Comparison of ENCODE assay signal across 12 mouse cellular contexts in genomic region chr5:73503015-73503757, GRCm38 (mm10). TPM values are rescaled to one million over a fixed set of nuclear protein-coding genes. Genes with fewer than 3 reads are reported as not detected.
A peak's percentile ranks its signal among the peaks of the same experiment; 100 is the strongest.
DNase-seq lines count a peak whose midpoint lies in the region; ATAC-seq and TF ChIP-seq lines count a peak whose summit lies in the region.
"Had no signal": no experiment of that assay in that cellular context is flagged by ENCODE, and none has a peak within 500 bp of the region (broad histone marks: within the 10 kb centered on the region; RNA-seq: fewer than 3 reads in every experiment).

No protein-coding gene starts in this region.

- no peak overlapping the region for H3K4me3 ChIP-seq in forebrain, postnatal 0 days (ENCODE audit: low read depth, low read length)
- no peak overlapping the region for H3K4me3 ChIP-seq in forebrain, embryonic 15.5 days
- no peak overlapping the region for H3K4me3 ChIP-seq in liver, embryonic 14.5 days (ENCODE audit: insufficient read depth in 1 of 2, low read depth in 2 of 2, low read length in 2 of 2)

- H3K27ac ChIP-seq in forebrain, postnatal 0 days (ENCODE audit: low read depth, low read length) = no peak overlapping the region
- H3K27ac ChIP-seq in forebrain, embryonic 15.5 days (replicated peaks) = no peak overlapping the region
- H3K27ac ChIP-seq in liver, embryonic 14.5 days = no peak overlapping the region
- H3K27ac ChIP-seq: macrophage had no signal

- DNase-seq in forebrain, postnatal 0 days = no peak
- peak; percentile 34 to 36 for DNase-seq in kidney, adult 8-10 months
- DNase-seq in kidney, postnatal 4 days = no peak
- DNase-seq in WW6 (ENCODE audit: low read depth, low spot score) = peak; percentile 14
- no peak for DNase-seq in liver, embryonic 14.5 days (ENCODE audit: low read depth in 3 of 3, low spot score in 3 of 3)
- no peak for DNase-seq in adrenal gland, postnatal 14 days
- no peak for DNase-seq in layer of hippocampus, adult 11-12 months (ENCODE audit: low spot score)
- DNase-seq: cerebellum, adult 18-20 months had no signal

- peak; percentile 29 for TF ChIP-seq CTCF in forebrain, postnatal 0 days (IDR thresholded peaks at IDR 0.05; ENCODE audit: low read depth)
- TF ChIP-seq CTCF in liver, embryonic 14.5 days (IDR thresholded peaks at IDR 0.05; ENCODE audit: low read depth) = peak; percentile 33; the same call in 1 of the 2 replicates

- no peak overlapping the region for H3K4me2 ChIP-seq in forebrain, postnatal 0 days (ENCODE audit: low read depth)
- H3K4me2 ChIP-seq in forebrain, embryonic 15.5 days (replicated peaks) = no peak overlapping the region
- no peak overlapping the region for H3K4me2 ChIP-seq in liver, embryonic 14.5 days (ENCODE audit: low read depth)

- peaks cover 7% of the 10 kb centered on the region; the same call in 1 of the 2 replicates for H3K4me1 ChIP-seq in forebrain, postnatal 0 days (ENCODE audit: insufficient read depth)
- peaks cover 5% of the 10 kb centered on the region; the same call in 1 of the 2 replicates for H3K4me1 ChIP-seq in forebrain, embryonic 15.5 days
- H3K4me1 ChIP-seq in liver, embryonic 14.5 days (replicated peaks; ENCODE audit: control insufficient read depth in 2 of 2, insufficient read depth in 2 of 2, low read length in 1 of 2) = peaks cover 0 to 8% of the 10 kb centered on the region in 2 experiments; a peak in 2 of 4 replicates

- no peak for TF ChIP-seq EP300 in liver, embryonic 14.5 days (IDR thresholded peaks at IDR 0.05; ENCODE audit: low read depth)

- WGBS in forebrain, postnatal 0 days = 78% methylated on average over 12 of the region's 12 CpGs
- WGBS in forebrain, embryonic 15.5 days = 84% methylated on average over 12 of the region's 12 CpGs
- WGBS in liver, embryonic 14.5 days (ENCODE audit: insufficient replicate concordance) = 64% methylated on average over 12 of the region's 12 CpGs

- H3K36me3 ChIP-seq in forebrain, postnatal 0 days (ENCODE audit: insufficient read depth) = no peaks in the 10 kb centered on the region
- no peaks in the 10 kb centered on the region for H3K36me3 ChIP-seq in forebrain, embryonic 15.5 days
- H3K36me3 ChIP-seq in liver, embryonic 14.5 days (replicated peaks; ENCODE audit: control insufficient read depth, insufficient read depth, low read depth) = no peaks in the 10 kb centered on the region

- ATAC-seq in forebrain, postnatal 0 days = no peak
- no peak for ATAC-seq in forebrain, embryonic 15.5 days (replicated peaks)
- peak; percentile 51 for ATAC-seq in liver, embryonic 14.5 days (ENCODE audit: insufficient read depth)
- ATAC-seq: activated CD4-positive, CD25-positive, alpha-beta regulatory T cell, adult 4 months; inflammation-experienced regulatory T-cells, adult 6 months had no signal

- no peaks in the 10 kb centered on the region for H3K9me3 ChIP-seq in forebrain, postnatal 0 days (ENCODE audit: low read length)
- H3K9me3 ChIP-seq in forebrain, embryonic 15.5 days = no peaks in the 10 kb centered on the region
- H3K9me3 ChIP-seq in liver, embryonic 14.5 days (ENCODE audit: control insufficient read depth, low read length) = no peaks in the 10 kb centered on the region

- no peak overlapping the region for H3K9ac ChIP-seq in forebrain, postnatal 0 days
- no peak overlapping the region for H3K9ac ChIP-seq in forebrain, embryonic 15.5 days (replicated peaks)
- no peak overlapping the region for H3K9ac ChIP-seq in liver, embryonic 14.5 days (replicated peaks)

- H3K27me3 ChIP-seq in forebrain, postnatal 0 days (ENCODE audit: insufficient read depth, low read length) = no peaks in the 10 kb centered on the region
- H3K27me3 ChIP-seq in forebrain, embryonic 15.5 days = no peaks in the 10 kb centered on the region
- H3K27me3 ChIP-seq in liver, embryonic 14.5 days (ENCODE audit: control insufficient read depth, insufficient read depth, low read length) = no peaks in the 10 kb centered on the region

RNA-seq across cellular contexts. Expression of gene Dcun1d4, which starts 22.4 kb away (rescaled TPM):
- 27.4 and 28.2 TPM in 2 replicates for total RNA-seq in forebrain, postnatal 0 days (2014; rRNA removed)
- 33.7 and 42.4 TPM in 2 replicates for polyA plus RNA-seq in forebrain, postnatal 0 days (2015; fragmentation: Nextera tagmentation; extraction: Ambion mirVana)
- polyA plus RNA-seq in forebrain, embryonic 15.5 days (2015; fragmentation: Nextera tagmentation; extraction: Ambion mirVana) = 41.5 and 45.3 TPM in 2 replicates
- polyA plus RNA-seq in liver, embryonic 14.5 days (2012; rRNA removed) = 1.1 and 1.5 TPM in 2 replicates
- 2.8 and 2.9 TPM in 2 replicates for polyA plus RNA-seq in liver, embryonic 14.5 days (2014; fragmentation: Nextera tagmentation; extraction: Ambion mirVana)
- 33.7 and 35.4 TPM in 2 replicates for total RNA-seq in adrenal gland, postnatal 14 days (2021)

Comparison
In these comparisons a context has a peak if more than half of its experiments do, and no peak if none do; other contexts are left out.
1. DNase-seq: peak in kidney, adult 8-10 months (2 of 2) and WW6 (single experiment); none in forebrain, postnatal 0 days (single experiment), kidney, postnatal 4 days (0 of 2), liver, embryonic 14.5 days (0 of 3), adrenal gland, postnatal 14 days (single experiment) and layer of hippocampus, adult 11-12 months (single experiment).